Mouse (Mus musculus) urinary bladder, adult 18-20 months (tissue): ENCODE results near the gene Plcd3.
A peak's percentile ranks its signal among the peaks of the same experiment; 100 is the strongest.

Experiments
- DNase-seq, 2 experiments: peaks; one replicate each; pipeline ENCODE4 v3.0.0; 2022; ENCODE audit warnings: low spot score in 2 of 2, mixed read lengths in 2 of 2

Plcd3 gene

DNA sequence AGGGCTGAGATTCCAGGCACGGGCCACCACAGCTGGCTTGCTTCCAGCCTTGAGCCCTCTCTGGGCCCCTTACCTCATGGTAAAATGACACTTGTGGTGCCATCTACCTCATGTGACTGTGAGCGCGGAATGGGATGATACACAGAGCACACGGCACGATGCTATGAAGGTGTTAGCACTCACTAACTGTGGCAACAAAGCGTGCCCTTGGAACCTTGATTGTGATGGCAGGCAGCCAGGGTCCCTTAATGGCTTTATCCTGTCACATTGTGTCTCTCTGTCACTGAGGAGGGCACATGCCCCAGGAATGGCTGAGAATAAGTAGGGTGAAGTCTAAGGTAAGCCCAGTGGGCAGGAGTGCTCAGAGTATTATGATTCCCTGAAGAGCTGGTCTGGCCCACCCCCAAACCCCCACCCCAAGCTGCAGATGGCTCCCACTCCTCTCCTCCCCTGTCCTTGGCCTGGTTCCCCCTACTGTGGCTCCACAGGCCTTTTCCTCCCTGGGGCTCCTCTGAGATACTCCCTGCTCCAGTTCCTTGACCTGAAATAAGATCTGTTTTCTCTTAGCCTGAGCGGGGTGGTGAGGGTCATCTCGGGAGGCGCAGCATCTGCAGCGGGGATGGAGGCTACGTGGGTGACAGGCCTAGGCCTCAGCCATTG, 2.8 kb downstream of the Plcd3 start:
- DNase-seq, result no peak

DNA sequence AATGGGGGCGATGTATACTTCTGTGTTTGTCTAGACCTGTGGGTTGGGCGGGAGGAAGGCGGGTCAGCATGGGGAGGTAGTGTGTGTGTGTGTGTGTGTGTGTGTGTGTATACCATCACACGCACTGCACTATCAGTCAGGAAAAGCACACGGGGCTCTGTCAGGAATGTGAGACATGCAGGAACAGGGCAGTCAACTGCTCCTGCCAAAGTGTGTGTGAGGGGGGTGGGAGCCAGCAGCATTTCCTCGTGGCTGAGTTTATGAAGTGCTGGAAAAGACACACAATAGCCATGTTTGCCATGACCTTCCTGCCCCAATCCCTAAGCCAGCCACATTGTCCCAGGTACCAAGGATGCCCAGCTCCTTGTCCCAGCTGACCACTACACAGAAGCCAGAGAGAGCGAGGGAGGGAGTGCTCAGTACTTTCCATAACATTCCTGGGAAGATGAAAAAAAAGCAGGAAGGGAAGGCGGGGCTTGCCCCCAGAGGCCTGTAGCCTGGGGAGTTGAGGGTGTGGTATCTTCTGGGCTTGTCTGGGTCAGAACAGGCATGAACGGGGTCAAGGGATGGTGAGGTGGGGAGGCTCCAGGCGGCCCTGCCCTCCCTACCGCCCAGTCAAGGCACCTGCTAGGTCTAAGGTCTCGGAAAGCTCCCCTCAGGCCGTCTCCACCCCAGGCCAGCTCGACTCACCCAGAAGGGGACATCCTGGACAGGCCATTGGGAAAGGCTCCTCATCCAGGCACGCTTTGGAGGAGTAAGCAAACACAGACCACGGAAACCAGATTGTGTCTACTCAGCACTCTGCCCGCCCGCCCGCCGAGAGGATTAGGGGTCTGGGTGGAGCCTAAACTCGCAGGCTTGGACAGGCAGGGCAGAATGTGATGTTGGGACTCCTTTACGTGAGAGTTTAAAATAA, 4.2 kb downstream of the Plcd3 start:
- DNase-seq, result no peak

DNA sequence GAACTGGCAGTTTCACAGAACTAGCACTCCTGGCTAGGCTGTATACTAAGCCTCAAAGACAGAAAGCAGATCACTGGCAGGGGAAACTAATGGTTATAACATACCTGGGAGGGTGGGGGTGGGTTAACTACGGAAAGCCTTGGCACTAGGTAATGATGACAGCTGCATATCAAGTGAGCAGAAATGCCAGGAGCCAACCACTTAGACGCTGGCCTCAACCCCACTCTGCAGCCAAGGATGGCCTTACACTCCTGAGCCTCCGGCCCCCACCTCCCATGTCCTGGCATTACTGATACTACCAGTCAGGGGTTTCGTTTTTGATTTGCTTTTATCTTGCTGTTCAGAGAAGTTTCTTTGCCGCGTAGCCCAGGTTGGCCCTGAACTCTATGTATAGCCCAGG, 5.7 kb downstream of the Plcd3 start:
- no peak for DNase-seq

DNA sequence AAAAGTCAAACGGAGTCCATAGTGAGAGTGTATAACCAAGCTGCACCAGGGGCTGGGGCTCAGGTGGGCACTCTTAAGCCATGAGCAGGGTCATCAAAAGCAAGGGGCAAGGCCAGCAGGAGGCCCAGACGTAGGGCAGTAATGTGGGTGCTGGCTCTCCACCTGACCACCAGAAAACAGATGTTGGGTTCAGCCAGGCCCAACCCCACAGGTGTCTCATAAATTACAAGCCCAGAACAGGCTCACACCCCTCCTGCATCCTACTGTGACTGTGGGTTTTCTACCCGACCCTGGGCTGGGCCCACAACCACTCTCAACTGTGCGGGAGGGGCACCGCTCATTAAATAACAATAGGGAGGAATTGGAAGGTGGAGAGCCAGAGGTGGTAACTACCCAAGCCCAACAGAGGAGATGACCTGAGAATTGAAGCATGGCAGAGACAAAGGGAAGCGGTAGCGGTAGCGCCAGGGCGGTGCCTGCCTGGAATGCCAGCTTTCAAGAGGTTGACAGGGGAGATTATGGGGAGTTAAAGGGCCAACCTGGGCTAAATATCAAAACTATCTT, 6.3 kb downstream of the Plcd3 start:
- no peak for DNase-seq

DNA sequence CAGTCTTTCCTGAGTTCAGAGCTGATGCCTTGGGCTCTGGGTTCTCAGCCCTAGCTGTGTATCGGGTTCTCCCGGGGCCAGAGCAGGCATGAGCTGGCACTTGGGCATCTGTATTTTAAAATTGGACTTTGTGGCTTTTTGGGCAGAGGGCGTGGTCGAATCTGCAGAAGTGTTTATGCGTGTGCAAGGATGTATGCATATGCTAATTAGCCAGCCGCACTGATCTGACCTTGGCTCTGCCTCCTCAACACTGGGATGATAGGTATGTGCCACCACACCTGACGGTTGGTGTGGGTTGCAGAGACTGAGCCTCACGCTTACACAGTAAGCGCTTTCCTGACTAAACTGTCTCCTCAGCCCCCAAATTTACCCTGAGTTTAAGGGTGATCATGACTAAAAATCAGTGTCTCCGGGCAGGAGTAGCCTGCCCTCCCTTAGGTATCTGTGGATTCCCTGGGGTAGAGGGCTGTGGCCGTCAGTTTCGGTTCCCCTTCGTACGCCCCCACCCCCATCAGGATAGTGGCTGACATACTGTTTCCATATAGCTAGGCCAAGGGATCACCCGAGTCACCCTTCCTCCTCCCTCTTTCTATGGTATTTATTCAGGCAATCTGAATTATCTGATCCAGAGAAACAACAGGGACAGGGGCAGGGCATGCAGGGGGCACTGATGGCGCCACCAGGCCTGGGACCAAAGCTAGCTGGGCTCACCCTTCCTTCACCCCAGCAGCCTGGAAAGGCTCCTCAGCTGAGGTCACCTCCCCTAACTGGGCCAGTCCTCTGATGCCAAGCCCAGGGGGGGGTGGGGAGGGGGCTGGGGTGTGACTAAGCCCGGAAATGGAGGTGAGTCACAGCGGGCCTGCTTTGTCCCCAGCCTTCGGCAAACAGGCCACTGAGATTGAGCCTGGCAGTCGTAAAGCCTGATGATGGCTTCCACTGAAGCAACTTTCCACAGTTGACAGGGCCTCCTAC, 7.3 kb downstream of the Plcd3 start:
- DNase-seq, result peak in 1 of 2 experiments; percentile 75

DNA sequence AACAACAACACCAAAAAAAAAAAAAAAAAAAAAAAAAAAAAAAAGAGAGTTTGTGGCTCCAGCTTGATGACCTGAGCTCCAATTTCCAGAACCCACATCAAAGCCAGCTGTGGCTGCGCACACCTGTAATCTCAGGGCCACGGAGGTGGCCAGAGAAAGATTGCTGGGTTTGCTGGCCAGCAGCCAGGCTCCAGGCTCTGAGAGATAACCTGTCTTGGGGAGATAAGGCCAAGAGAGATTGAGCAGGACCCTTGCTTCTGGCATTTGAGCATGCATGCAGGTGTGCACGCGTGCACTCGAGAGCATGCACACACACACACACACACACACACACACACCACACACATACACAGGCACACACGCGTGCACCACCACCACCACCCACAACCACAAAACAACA, 8.2 kb downstream of the Plcd3 start:
- DNase-seq, result no peak

DNA sequence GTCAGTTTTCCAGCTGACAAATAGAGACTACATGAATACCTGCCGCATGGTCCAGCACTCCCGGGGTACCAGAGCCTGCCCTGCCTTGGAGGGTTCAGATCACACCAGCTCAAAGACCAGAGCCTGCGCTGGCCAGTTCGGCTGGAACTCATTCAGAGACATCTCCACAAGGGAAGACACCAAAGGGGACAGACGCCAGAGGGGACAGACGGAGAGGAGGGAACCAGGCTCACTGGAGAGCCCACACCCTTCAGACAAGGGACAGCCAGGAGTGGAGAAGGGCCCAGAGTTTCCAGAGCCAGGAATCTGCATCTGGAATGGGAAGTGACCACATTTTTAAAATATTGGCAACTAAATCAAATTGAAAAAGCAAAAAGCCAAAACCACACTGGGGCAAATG, 19.8 kb downstream of the Plcd3 start:
- no peak for DNase-seq

DNA sequence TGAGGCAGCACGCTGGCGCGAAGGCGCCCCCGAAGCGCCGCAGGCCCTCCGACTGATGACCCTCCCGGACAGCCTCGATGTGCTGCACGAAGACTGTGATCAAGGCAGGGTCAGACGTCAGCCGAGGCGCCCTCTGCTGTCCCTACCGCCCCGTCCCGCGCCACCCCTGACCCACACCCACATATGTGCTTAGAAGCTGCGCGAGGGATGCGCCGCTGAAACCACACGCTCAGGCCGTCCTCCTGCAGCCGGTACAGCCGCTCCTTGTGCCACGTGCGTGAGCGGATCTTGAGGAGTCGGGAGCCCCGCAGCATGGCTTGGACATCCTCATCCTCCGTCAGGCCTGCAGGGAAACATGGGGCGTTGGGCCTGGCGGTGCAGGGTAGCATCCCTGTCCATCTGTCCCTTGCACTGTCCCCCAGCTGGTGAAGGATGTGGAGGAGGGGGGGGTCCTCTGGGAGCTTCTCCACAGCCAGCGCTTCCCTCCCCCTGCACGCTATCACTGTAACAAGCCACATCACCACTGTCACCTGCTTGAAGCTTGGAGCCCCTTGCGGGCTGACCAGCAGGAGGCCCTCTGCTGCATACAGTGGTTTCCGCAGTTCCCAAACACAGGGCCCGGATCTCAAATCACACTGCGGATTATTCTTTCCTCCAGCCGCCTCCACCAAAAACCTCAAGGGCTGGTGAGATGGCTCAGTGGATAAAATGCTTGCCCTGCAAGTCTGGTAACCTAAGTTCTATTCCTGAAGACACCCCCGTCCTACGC, 21.0 kb downstream of the Plcd3 start:
- no peak for DNase-seq

DNA sequence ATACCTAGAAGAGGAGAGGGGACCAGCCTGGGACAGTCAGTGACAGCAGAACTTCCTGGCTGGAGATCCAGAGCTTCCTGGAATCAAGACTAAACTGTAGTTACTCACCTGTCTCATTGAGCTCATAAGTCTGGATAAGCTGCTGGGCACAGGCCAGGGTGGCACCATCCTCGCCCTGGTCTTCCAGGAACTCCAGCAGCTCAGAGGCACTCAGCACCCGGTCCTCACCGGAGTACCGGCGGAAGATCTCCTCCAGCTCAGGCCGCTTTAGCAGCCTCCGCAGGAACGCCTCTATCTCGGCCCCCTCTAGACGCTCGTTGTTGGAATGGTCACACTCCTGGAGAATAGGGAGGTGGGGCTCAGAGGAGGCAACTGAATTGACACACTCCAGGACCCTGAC, 23.3 kb downstream of the Plcd3 start:
- DNase-seq, result no peak

DNA sequence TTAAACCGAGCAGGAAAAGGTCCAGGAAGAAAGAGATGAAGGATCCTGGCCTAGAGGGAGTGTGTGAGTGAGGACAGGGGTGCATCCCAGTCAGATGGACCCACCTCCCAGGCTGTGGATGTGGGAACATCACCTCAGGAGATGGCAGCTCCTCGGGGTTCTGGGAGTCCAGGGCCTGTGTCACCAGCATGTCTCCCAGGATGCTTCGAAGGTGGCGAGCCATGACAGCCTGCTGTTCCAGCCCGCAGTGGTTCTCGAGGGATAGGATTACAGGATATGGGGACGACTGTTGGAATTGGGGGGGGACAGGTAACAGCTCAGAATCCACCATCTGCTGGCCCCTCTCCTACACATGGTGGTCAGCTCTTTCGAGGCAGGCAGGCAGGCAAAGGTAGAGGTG, 24.9 kb downstream of the Plcd3 start:
- DNase-seq, result no peak

DNA sequence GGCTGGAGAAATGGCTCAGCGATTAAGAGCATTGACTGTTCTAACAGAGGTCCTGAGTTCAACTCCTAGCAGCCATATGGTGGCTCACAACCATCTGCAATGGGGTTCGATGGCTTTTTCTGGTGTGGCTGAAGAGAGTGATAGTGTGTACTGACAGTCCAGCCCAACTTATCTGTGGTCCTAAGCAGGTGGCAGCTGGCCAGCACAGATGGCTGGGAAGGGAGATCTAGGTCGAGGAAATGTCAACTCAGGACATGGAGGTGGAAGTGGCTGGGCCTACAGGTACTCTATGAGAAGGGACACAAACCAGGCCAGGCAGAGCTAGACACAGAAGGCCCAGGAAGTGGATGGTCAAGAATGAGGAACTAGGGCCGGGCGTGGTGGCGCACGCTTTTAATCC, 25.4 kb downstream of the Plcd3 start:
- no peak for DNase-seq

DNA sequence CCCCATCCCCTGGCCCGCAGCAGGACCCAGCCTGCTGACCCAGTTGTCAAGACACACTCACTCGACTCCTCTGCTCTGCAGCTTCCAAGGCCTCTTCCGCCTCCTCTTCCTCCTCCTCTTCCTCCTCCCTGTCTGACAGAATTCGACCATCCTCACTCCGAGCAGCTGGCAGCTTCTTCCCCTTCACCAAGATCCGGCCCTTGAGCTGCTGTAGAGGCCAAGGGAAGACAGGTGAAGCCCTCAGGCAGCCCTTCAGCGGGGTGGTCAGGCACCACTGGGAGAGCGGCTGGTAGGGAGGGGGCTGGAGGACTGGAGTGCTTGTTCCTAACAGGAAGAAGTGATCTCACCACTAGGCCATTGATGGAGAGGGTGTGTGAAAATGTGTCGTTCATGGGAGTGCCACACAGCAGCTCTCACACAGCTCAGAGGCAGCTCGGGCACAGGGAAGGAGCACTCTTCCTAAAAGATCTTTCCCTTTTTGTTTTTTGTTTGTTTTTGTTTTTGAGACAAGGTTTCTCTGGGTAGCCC, 26.6 kb downstream of the Plcd3 start:
- no peak for DNase-seq

DNA sequence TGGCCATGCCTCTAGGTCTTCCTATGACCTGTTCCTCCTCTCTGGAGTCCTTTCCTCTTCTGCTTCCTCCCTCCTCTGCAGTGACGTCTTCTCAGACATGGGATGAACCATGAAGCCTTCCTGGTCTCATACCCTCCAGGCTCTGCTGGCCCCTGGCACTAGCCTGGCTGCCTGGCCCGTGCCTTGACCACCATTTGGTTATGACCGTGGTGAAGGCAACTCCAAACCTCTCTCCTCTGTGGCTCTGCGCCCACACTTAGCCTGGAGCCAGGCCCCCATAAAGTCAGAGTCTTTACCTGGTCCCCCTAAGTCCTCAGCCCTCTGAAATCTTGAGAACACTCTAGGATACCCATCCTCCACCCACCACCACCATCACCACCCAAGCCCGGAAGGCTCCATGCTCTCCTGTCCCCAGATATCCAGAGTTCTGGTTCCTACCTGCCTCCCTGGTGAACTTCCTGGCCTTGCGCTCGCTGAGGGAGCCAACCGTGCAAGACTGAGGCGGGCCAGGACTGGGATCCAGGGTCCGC, 27.3 kb downstream of the Plcd3 start:
- no peak for DNase-seq

DNA sequence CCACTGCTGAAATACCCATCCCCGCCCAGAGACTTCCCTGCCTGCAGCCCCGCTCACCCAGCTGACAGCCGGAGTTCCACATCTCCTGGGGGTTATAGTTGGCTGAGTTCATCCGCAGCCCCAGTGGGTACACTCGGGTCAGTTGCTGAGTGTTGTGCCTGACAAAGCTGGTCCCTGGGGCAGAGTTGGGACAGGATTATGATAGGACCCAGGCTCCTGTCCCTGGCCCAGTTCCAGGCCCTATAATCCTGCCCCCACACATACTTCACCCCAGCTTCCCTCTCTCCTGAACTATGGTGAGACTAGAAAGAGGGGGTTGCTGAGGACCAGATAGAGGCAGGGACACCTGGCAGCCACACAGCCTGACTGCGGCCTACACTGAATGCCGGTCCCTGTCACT, 27.8 kb downstream of the Plcd3 start:
- DNase-seq, result no peak

DNA sequence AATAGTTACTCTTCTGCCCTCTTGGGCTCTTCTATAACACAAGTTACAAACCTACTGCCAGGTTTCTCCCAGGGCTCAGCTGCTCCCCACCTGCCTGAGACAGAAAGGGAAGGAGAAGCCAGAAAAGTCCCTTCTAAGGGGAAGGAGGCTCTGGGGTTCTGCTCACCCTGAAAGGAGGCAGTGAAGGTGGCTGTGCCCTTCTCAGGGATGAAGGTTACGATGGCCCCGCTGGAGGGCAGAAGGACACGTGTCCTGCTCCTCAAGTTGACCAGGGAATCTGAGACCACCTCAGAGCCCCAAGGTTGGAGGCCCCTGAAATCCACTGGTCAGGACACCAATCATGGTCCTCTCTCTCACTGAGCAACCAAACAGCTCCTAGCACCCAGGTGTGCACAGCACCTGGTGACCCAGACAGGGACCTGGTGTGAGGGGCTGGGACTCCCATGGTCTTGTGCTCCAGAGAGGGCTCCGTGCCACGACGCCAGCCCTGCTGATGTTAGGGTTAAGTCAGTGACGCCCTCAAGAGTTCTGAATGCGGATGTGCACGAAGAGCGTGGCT, 31.1 kb downstream of the Plcd3 start:
- no peak for DNase-seq

DNA sequence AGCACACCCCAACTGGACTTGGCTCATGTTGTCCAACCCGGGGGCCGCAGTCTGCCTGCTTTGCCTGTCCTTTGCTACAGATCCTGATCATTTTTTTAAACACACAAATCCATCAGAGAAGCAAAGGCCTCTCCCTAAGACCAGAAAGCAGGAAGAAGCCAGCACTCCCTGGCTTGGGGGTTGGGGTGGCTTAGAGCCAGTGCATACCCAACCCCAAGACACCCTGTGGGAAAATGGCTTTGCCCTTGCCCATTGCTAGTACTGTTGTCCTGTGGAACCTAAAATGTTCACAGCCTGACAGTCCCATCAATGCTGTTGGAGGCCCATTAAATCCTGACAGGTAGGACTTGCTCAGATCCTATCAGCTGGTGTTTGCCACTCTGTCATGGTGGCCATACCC, 31.7 kb downstream of the Plcd3 start:
- DNase-seq, result no peak

DNA sequence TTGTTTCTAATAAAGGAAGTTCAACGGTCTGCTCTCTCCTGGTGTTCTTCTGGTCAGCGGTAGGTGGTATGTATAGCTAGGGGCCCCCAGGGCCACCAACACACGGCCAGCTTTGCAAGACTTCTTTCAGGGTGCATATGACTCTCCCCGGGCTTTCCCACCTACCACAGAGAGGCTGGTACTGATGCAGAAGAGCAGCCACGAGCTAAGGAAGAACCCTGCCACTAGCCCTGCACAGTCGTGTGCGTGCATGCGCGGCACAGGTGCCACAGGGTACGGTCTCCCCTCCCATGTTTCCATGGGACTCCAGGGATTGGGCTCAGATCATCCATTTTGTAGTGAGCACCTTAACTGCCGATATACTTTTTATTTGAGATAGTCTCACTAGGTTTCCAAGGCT, 32.6 kb downstream of the Plcd3 start:
- DNase-seq, result no peak

DNA sequence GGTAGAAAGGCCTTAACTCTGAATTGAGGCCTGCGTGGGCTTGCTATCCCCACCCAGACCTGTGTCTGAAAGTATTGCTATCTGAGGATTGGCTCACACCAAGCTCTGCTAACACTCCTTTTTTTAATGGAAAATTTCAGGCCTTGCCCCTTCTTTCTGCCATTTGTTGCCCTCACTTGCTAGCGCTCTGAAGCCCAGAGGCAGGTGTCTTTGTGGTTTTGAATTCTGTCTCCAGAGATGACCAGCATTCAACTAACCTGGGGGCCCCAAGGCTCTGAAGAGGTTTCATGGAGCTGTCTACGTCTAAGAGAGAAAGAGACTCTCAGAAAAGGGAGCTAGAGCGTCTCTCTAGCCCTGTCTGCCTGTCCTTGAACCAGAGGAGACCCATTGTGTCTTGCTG, 33.2 kb downstream of the Plcd3 start:
- DNase-seq, result no peak

DNA sequence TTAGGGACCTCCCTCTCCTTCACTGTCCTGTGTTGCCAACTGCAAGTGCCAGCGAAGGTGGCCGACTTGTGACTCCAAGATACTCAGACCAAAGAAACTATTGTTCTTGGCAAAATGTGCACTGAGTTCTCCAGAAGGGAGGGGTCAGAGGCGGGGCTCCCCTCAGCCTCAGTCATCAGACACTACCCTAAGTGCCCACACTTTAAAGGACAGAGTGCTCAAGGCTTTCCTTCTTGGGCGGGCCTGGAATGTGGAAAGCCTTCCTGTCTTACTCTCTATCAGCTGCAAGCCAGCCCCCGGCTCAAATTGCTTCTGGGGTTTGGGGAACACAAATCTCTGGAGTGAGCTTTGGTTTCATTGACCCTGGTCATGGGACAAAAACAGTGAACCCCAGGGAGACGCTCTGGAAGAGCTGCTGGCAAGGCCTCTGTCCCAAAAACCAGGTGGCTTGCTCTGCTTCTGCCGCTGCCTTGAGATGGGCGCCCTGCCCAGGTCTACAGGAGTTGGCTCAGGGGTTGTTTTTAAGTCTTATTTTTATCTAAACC, 33.9 kb downstream of the Plcd3 start:
- no peak for DNase-seq

DNA sequence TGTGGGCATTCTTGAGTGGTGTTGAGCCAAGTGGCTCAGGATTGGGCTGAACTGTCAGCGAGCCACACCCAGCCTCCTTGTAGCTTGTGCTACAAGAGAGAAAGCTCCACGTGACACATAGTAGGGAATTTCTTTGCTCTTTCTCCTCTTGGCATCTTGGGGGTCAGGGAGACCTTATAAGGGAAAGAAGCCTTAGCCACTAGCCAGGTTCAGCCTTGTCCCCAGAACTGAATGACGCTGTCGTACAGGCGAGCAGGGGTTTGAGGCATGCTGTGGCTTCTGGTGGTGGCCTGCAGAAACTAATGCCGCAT, 34.5 kb downstream of the Plcd3 start:
- no peak for DNase-seq
